Mouse (Mus musculus) thymus, adult 2 months (tissue): Measurements from ENCODE around the gene Kmt2e. TPM values are rescaled to one million over a fixed set of nuclear protein-coding genes. Genes with fewer than 3 reads are reported as not detected.

Source experiments
- DNase-seq: peaks from one replicate; pipeline ENCODE4 v3.0.0; 2021
- H3K27ac ChIP-seq: fragments of 200-500 bp; 2 replicates; pipeline ENCODE4 v1.5.1; 2012; ENCODE audit warnings: low read length, control low read depth; ENCODE audit not compliant: control insufficient read depth, insufficient read depth
- H3K27me3 ChIP-seq: fragments of 200-500 bp; 2 replicates; pipeline ENCODE4 v1.6.1; 2012; ENCODE audit warnings: mild to moderate bottlenecking, low read length, moderate library complexity, mixed read lengths; ENCODE audit not compliant: control insufficient read depth, insufficient read depth
- H3K36me3 ChIP-seq: fragments of 200-500 bp; 2 replicates; pipeline ENCODE4 v1.6.1; 2012; ENCODE audit warnings: mild to moderate bottlenecking, low read length, moderate library complexity; ENCODE audit not compliant: control insufficient read depth, insufficient read depth
- H3K4me1 ChIP-seq: fragments of 200-500 bp; replicated peaks from 2 replicates; pipeline ENCODE4 v1.6.1; 2012; ENCODE audit warnings: low read length; ENCODE audit not compliant: control insufficient read depth, insufficient read depth
- H3K4me3 ChIP-seq: fragments of 200-500 bp; 2 replicates; pipeline ENCODE4 v1.5.1; 2012; ENCODE audit warnings: mild to moderate bottlenecking, low read length, control low read depth, moderate library complexity; ENCODE audit not compliant: control insufficient read depth, insufficient read depth
- CTCF ChIP-seq: fragments of 200-500 bp; IDR thresholded peaks from 2 replicates; pipeline ENCODE4 v1.5.1; 2012; ENCODE audit warnings: mild to moderate bottlenecking, control low read depth, low read length, moderate library complexity, borderline replicate concordance; ENCODE audit not compliant: control insufficient read depth, poor library complexity, insufficient read depth; ENCODE audit errors: extremely low read depth
- POLR2A ChIP-seq: fragments of 200-500 bp; IDR thresholded peaks from 2 replicates; pipeline ENCODE4 v1.6.1; 2012; ENCODE audit warnings: mild to moderate bottlenecking, low read length, control low read depth, moderate library complexity; ENCODE audit not compliant: control insufficient read depth, poor library complexity, insufficient read depth; ENCODE audit errors: extremely low read depth
- WGBS: fragments of 180-500 bp; shearing (Covaris S2); methylation state at CpG from one replicate; pipeline ENCODE4 v1.1.7; 2018; 5-methylcytosine and 5-hydroxymethylcytosine counted together
- polyA plus RNA-seq: library from polyadenylated mRNA; depleted of rRNA; stranded (reverse); fragments of >200 nt; gene quantifications from 2 replicates; pipeline ENCODE4 v1.2.3, GENCODE M21; 2012

Gene Kmt2e
- polyA plus RNA-seq, 1 experiment, result 37.0 TPM

GRCm38 (mm10) chr5:23410040-23410717, 24.1 kb upstream of the Kmt2e start:
- H3K27ac ChIP-seq, result no peak overlapping the region
- H3K27me3 ChIP-seq, result no peaks in the 10 kb centered on the region
- TF ChIP-seq POLR2A, result no peak
- no peak for TF ChIP-seq CTCF
- H3K4me1 ChIP-seq, result no peaks in the 10 kb centered on the region
- peaks cover 8% of the 10 kb centered on the region; the same call in 1 of the 2 replicates for H3K36me3 ChIP-seq
- WGBS, result 53% methylated on average over 9 of the region's 9 CpGs
- H3K4me3 ChIP-seq, result no peak overlapping the region
- no peak for DNase-seq

- Histone ChIP-seq H3K27me3 (no peaks in the 10 kb centered on the region), H3K4me3 (no peak overlapping the region), H3K27ac (no peak overlapping the region), H3K4me1 (no peaks in the 10 kb centered on the region), H3K36me3 (peaks cover 8% of the 10 kb centered on the region; the same call in 1 of the 2 replicates)
- DNase-seq, result no peak
- TF ChIP-seq CTCF, result no peak
- TF ChIP-seq POLR2A, result no peak
- WGBS, result 90% methylated on average over 2 of the region's 2 CpGs
Measured at GRCm38 (mm10) chr5:23410718-23411101, 23.5 kb upstream of the Kmt2e start.

- TF ChIP-seq POLR2A (no peak), CTCF (no peak)
- no peak for DNase-seq
- Histone ChIP-seq H3K27me3 (no peaks in the 10 kb centered on the region), H3K27ac (no peak overlapping the region), H3K36me3 (peaks cover 8% of the 10 kb centered on the region; the same call in 1 of the 2 replicates), H3K4me3 (no peak overlapping the region), H3K4me1 (0 out of 2 replicates have a peak, but pooled peaks cover 2% of the 10 kb centered on the region)
- 96% methylated on average over 10 of the region's 10 CpGs for WGBS
Measured at GRCm38 (mm10) chr5:23411640-23412039, 22.6 kb upstream of the Kmt2e start.

- DNase-seq, result no peak
- no peak overlapping the region for H3K4me3 ChIP-seq
- H3K36me3 ChIP-seq, result peaks cover 8% of the 10 kb centered on the region; the same call in 1 of the 2 replicates
- no peak overlapping the region for H3K27ac ChIP-seq
- no peak for TF ChIP-seq CTCF
- TF ChIP-seq POLR2A, result no peak
- H3K27me3 ChIP-seq, result no peaks in the 10 kb centered on the region
- WGBS, result 71% methylated on average over 5 of the region's 5 CpGs
- H3K4me1 ChIP-seq, result 0 out of 2 replicates have a peak, but pooled peaks cover 2% of the 10 kb centered on the region
Measured at GRCm38 (mm10) chr5:23412247-23412948, 21.8 kb upstream of the Kmt2e start.

GRCm38 (mm10) chr5:23413058-23413457, 21.2 kb upstream of the Kmt2e start:
- H3K27ac ChIP-seq, result no peak overlapping the region
- WGBS, result 81% methylated on average over 4 of the region's 4 CpGs
- no peak overlapping the region for H3K4me3 ChIP-seq
- DNase-seq, result no peak
- no peaks in the 10 kb centered on the region for H3K27me3 ChIP-seq
- H3K36me3 ChIP-seq, result peaks cover 8% of the 10 kb centered on the region; the same call in 1 of the 2 replicates
- no peak for TF ChIP-seq POLR2A
- no peak for TF ChIP-seq CTCF
- 0 out of 2 replicates have a peak, but pooled peaks cover 2% of the 10 kb centered on the region for H3K4me1 ChIP-seq

- DNase-seq, result no peak
- no peak overlapping the region for H3K27ac ChIP-seq
- H3K36me3 ChIP-seq, result peaks cover 8% of the 10 kb centered on the region; the same call in 1 of the 2 replicates
Measured at GRCm38 (mm10) chr5:23413575-23414470, 20.4 kb upstream of the Kmt2e start.

More at GRCm38 (mm10) chr5:23413575-23414470, 20.4 kb upstream of the Kmt2e start:
- Histone ChIP-seq H3K4me1 (0 out of 2 replicates have a peak, but pooled peaks cover 2% of the 10 kb centered on the region), H3K4me3 (no peak overlapping the region), H3K27me3 (no peaks in the 10 kb centered on the region)
- no peak for TF ChIP-seq POLR2A
- no peak for TF ChIP-seq CTCF
- WGBS, result 94% methylated on average over 12 of the region's 12 CpGs
